Mouse (Mus musculus): ENCODE measurements around the gene Kpna7. TPM values are rescaled to one million over a fixed set of nuclear protein-coding genes. Genes with fewer than 3 reads are reported as not detected.
"Not testable (repeated sequence)": the region's sequence is repeated elsewhere in the genome, so short reads cannot be mapped to it uniquely, and the experiment has no call there.

Gene Kpna7
- polyA plus RNA-seq, 3 experiments from 2014 or later, result not detected

DNA sequence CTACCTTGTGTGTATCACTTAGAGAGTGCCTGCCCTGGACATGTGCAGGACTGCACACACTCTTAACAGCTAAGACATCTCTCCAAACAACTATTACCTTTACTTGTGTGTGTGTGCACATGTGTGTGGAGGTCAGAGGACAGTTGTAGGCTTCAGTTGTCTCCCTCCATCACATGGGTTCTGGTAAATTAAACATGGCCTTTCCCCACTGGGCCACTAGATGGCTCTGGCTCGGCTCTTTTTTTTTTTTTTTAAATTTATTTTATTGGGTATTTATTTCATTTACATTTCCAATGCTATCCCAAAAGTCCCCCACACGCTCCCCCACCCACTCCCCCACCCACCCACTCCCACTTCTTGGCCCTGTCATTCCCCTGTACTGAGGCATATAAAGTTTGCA, 67.1 kb downstream of the Kpna7 start:
- not testable (repeated sequence) for ATAC-seq

DNA sequence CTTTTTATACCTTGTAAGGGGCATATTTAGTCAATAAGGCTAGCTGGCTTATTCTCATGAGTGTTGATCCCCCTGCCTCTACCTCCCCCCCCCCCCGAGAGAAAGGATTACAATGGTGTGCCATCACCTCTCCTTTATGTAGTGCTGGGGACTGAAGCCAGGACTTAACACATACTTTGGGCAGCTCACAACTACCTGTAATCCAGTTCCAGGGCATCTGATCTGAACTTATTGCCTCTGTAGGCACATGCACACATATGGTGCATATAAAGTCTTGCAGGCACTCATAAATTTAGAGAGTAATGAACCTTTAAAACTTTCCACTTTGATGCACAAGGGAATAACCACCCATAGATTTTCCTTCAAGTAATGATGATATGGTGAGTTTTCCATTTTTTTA, 69.6 kb downstream of the Kpna7 start:
- no peak for ATAC-seq

DNA sequence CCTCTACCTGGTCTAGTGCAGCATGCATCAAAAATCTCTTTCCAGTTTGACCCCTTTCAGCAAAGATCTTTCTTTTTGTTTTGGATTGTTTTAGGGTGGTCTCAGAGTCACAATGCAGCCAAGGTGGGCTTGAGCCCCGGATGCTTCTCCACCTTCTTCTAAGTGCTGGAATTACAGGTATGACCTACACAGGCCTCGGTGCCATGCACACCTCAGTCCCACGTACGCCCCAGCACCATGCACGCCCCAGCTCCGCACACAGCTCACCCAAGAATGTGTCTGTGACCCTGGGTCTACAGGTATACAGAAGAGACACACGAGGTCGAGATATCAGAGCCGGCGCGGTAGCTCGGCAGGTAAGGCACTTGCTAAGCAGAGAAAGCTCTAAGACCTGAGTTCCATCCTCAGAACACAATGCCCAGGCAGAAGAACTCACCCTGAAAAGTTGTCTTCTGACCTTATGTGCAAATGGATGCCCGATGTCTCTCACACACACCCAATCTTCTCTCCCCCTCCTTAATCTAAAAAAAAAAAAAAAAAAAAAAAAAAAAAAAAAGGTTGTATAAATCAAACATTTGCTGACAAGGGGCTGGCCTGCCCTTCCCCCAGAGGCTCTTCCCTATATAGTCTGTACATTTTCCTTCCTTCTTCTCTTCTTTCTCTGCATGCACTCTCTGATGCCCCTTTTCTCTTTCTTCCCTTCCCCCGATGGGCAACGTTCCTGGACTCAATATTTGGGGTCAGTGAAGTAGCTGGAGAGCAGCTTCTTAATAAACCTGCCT, 74.8 kb downstream of the Kpna7 start:
- ATAC-seq, result no peak

DNA sequence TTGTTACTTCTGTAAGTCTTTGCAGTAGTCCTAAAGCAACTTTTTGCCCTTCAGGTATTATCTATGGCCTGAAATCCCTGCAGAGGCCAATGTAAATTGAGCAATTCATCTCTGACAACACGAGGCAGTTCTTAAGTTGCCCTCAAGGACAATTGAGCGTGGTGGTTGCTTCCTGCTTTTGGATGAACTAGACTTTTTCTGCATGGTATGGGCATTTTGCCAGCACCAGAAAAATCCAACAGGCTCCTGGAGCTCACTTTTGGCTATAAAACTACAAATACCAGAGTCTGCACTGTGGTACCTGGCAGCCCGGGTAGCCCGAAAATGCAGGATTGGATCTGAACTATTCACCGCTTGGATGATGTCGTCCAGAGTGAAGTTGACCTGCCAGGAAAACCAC, 78.2 kb downstream of the Kpna7 start:
- no peak for ATAC-seq

DNA sequence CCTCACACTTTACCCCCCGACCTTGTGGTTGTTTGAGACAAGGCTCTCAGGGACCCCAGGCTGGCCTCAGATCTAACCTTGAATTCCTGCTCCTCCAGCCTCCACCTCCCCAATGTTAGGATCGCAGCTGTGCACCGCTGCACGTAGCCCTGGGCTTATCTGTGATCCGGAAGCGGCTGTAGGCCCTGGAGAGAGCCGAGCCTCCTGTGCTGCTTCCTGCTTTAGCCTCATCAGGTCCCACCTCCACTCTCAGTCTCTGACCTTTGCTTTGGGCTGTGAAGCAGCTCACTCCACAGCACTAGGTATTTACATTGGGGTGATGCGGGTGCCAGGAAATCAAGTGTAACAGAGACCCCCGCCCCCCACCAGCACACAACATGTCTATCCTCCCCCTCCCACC, 79.3 kb downstream of the Kpna7 start:
- ATAC-seq, result no peak

DNA sequence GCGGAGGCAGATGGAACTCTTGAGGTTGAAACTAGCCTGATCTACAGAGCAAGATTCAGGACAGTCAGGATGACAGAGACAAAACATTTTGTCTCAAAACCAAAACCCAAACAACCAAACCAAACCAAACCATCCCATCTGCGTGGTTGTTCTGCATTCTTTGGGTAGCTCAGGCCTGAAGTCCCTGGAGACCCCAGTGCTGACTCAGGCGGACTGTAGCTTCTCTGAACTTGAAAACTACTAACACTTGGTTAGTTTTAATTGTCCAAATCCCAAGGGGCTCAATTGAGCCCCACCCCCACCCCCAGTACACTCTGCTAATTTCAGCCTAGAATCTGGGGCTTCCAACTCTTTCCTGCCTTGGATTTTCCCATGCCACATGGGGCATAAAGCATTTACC, 80.5 kb downstream of the Kpna7 start:
- no peak for ATAC-seq

DNA sequence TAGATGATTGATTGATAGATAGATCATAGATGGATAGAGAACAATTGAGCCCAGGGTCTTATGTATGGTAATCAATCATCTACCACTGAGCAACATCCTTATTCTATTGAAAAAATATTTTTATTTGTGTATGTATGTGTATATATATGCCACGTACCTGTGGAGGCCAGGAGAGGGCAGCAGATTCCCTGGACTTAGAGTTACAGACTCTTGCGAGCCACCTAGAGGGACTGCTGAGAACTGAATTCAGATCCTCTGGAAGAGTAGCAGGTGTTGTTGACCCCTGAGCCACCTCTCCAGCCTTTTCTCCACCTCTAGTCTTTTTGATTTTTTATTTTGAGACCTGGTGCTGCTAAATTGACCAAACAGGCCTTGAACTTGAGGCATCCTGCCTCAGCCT, 85.3 kb downstream of the Kpna7 start:
- no peak for ATAC-seq

DNA sequence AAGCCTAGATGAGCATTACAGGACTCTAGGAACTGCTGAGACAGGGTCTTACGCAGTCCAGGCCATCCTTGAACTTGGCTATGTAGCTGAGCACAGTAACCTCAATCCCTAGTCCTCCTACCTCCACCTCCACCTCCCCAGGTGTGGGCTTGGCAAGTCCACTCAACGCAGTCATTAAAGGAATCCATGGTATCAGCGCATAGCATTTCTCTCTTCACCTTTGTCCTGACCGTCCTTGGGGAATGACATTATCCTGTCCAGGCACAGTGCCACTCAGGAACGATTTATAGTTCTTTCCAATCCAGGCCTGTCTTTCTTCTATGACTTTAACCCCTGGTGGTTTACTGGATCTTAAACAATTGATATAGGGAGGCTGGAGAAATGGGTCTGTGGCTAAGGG, 93.3 kb downstream of the Kpna7 start:
- ATAC-seq, result no peak

DNA sequence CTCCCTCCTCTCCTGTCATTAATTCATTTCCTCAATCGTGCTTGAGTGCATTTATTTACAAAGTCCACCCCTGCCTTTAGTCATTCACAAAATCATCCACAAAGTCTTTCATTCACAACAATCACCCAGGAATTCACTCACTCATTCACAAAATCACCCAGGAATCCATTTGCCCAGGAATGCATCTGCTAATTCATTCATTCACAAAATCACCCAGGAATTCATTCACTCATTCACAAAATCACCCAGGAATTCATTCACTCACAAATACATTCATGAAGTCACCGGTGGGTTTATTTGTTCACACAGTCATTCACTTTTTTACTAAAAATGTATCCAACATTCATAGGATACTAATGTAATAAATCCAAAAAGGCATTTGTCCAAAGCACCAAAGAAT, 93.8 kb downstream of the Kpna7 start:
- no peak for ATAC-seq

DNA sequence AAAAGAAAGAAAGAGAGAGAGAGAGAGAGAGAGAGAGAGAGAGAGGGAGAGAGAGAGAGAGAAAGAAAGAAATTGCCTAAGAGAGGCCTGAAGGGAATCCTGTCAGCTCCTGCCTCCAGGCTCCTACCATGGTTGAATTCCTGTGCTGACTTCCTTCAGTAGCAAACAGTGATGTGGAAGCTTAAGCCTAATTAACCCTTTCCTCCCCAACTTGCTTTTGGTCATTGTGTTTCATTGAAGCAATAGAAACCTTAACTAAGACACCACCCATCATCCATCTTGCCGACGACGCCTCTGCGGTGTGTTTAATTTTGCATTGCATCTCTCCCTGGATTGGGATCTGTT, 94.8 kb downstream of the Kpna7 start:
- ATAC-seq, result no peak

DNA sequence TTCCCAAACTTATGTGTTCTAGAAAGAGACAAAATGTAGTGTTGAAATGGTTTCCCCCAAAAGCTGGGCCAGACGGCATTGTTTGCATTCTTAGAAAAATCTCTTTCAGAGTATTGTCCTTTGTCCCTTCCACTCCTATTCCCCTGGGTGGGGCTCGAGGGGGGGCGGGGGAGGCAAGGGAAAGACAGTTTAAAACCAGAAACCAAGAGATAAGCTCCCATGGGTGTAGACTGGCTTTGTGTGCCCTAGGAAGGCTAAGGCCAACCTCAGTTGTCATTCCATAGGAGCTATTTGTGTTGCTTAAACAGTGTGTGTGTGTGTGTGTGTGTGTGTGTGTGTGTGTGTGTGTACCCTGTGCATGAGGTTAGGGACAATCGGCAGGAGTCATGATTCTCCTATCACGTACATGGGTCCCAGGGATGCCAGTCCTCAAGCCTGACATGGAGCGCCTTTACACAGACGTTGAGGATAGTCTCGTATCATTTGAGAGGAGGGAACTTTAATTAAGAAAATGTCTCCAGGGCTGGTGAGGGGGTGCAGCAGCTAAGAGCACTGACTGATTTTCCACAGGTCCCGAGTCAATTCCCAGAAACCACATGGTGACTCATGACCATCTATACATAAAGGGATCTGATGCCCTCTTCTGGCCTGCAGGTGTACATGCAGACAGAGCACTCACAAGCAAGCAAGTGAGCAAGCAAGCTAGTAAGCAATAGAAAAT, 95.3 kb downstream of the Kpna7 start:
- no peak for ATAC-seq

DNA sequence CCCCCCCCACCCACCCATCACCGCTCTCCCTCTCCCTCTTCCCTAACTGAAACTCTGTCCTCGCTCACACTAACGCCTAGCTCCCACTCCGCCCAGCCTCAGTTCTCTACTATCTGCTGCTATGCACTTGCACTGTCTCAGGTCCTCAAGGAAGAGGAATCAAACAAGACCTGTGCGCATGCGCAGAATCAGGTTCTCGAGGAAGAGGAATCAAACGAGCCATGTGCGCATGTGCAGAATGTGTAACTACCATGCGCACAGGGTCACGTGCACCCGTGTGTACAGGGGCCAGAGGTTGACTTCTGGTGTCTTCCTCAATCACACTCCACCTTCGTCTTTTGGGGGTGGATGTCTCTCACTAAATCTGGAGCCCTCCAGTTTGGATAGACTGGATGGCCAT, 96.3 kb downstream of the Kpna7 start:
- ATAC-seq, result no peak

DNA sequence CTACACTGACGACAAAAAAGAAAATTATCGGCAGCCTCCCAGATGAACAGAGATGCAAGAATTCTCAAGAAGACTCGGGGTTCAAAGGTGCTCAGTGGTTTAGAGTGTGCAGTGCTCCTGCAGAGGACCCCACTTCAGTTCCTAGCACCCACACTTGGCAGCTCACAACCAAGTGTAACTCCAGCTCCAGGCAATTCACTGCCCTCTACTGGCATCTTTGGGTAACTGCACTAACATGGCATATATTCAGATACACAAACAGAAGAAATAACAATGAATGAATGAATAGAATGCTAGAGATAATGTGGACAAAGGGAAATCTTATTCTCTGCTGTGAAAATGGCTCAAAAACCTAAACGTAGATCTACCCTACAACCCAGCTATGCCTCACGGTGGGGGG, 99.0 kb downstream of the Kpna7 start:
- ATAC-seq, result no peak

DNA sequence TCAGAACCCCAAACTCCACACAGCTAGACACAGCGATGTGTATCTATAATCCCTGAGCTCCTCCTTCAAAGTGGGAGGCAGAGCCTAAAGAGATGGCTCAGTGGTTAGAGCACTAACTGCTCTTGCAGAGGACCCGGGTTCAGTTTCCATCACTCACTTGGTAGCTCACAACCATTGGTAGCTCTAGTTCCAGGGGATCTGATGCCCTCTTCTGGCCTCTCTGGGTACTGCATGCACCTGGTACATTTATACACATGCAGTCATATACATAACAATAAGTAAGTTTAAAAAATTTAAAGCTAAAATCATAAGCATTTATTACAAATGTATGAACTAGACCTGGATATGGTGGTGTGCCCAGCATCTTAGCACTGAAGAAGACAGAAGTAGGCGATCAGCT, 100.6 kb downstream of the Kpna7 start:
- ATAC-seq, result no peak

DNA sequence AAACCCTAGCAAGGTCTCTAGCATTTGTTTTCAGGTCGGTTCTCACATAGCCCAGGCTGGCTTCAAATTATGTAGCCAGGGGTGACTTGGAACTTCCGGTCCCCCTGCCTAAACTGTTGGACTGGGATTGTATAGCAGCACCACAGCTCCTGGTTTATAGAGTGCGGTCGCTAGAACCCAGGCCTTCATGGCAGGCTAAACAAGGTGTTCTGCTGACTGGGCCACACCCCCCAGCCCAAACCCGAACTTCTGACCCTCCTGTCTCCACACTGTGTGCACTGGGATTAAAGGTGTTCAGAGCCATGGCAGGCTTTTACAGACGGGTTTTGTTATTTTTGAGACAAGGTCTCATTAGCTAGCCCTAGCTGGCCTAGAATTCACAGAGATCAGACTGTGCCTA, 104.7 kb downstream of the Kpna7 start:
- ATAC-seq, result no peak

DNA sequence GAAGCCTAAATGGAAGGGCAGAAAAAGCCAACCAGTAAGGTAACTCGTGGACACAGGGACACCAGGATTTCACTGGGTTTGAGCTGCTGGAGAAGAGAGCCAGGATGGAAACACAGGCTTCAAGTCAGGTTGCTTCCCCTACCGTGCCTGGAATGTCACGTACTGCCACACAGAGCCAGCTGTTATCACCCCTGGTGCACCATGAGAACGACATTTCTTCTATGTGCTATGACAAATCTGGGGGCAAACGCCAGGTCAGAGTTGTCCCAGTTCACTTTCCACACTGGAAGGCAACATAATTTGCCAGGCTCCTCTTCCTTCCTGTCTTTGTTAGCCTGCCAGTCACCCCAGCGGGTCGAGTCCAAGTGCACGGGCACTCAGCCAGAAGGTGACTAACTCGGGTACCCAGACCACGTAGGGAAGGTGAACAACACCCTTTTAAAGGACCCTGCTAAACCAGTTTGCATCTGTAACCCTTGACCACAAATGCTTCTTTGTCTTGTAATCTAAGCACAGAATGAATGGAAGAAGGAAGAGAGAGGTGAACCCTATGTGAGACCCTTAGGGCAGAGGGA, 105.2 kb downstream of the Kpna7 start:
- ATAC-seq, result no peak

DNA sequence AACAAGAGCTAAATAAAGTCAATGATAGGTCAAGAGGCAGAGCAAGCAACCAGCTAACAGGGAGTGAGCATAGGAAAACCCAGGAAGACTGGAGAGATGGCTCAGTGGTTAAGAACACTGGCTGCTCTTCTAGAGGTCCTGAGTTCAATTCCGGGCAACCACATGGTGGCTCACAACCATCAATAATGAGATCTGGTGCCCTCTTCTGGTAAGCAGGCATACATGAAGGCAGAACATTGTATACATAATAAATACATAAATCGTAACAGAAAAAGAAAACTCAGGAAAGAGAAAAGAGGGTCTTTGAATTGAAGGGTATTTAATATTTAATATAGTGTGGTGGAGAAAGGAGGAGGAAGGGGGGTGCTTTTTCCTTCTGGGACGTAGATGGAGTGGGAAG, 112.6 kb downstream of the Kpna7 start:
- ATAC-seq, result no peak

DNA sequence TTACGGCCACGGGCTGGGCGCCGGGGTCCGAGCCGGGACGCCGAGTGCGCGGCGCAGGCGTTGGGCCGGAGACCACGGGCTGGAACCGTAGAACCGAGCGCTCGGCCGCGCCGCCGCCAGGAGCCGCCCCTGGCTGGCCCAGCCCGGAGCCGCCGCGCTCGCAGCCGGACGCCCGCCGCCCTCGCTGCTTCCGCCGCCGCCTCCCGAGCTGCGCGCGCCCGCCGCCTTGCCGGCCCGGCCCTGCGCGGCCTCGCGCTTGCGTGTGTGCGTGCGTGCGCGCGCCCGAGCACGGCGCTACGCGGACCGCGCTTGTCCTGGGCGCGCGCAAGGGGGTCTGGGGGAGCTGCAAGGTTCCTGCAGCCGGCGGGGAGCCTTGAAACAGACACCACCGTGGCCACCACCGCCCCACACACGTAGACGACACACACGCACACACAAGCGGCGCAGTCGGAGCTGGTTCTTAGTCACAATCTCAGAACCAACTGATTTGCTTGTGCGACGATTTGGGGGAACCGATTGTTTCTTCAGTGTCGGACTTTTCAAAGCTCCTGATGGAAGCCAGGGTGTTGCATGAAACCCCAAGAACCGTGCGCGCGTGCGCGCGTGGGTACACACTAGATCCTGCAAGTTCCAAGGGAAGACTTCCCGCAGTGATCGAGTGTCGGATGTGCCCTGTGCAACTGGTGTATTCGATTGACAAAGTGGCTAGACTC, 118.0 kb downstream of the Kpna7 start, which contains the start of gene Smurf1:
TSS of gene Smurf1 (minus strand) at position 209 of the 713 bp plus-strand sequence.
- ATAC-seq, result peak; percentile 38

DNA sequence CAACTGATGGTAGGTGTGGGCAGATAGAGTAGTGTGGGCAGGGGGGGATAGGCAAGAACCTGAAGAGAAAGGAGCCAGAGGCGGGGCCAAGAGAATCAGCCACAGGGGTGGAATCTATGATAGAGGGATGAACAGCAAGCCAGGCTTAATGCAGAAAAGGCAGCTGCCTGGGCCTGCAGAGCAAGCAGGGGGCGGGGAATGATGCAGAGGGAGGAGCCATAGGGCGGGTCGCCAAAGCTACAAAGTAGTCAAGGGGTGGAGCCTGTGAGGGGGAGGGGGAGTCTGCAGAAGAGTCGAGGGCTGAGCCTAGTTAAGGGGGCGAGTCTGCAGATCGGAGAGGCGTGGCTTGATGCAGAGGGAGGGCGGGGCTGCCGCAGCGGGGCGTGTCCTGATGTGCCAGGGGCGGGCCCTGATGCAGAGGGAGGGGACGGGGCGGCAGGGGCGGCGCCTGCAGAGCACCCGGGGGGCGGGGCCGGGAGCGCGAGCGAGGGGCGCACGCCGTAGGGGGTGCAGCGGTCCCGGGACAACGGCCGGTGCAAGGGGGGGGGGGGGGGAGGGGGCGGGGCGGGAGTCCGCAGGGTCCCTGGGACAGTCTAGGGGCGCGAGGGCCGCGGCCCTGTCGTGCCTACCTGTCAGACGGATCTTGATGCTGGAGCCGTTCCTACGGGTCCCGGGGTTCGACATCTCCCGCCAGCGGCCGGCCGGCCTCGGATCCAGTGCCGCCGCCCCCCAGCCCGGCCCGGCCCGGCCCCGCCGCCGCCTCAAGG, 118.8 kb downstream of the Kpna7 start:
- peak; percentile 68 for ATAC-seq

DNA sequence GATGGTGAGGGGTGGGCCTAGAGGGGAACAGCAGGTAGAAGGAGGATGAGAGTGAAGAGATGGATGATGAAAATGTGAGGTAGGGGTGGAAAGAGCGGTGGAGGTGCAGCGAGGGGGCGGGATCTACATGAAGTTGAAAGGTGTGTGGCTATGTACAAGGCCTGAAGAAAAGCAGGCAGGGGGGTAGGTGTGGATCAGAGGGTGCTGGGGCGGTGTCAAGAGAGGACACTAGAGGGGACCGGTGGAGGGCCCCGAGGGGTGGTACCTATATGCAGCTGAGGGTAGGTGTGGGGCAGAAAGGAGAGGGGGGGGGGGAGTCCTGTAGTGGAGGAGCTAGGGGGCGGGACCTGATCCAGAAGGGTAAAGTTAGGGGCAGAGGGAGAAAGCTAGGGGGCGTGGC, 119.4 kb downstream of the Kpna7 start:
- peak; percentile 5 for ATAC-seq

DNA sequence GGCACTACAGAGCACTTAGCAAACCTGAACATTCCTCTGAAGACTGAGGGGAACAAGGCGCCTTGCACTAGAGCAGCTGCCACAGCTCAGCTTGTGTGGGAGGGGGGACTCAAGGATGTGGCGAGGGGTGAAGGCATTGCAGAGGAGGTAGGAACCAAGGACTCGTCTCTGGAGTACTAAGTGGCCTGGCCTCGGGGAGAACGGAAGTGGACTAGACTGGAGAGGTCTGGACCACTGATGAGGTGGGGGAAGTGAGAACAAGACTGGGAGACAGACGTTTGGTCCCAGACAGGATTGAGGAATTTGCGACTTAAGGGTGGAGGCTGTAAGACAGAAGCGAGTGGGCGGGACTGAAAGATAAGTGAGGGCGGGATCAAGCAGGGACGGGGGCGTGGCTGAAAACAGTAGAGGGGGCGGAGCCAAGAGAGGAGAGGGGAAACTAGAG, 120.0 kb downstream of the Kpna7 start:
- ATAC-seq, result peak; percentile 55

DNA sequence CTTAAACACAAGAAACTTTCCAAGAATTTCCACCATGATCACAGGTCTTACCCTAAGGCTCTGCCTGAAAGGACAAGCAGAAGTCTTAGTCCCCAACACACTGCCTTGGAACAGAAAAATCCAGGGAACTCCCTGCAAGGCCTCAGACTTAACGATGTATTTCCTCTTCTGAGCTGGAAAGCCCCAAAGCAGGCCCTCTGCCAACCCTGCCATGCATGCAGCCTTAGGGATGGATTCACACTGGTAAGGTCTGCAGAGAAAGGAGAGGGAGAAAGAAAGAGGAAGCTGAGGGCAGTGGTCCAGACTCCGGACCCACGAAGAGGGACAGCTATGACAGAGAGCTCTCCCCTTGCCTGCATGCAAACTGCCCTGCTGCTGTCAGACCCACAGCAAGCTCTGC, 120.4 kb downstream of the Kpna7 start:
- ATAC-seq, result no peak

DNA sequence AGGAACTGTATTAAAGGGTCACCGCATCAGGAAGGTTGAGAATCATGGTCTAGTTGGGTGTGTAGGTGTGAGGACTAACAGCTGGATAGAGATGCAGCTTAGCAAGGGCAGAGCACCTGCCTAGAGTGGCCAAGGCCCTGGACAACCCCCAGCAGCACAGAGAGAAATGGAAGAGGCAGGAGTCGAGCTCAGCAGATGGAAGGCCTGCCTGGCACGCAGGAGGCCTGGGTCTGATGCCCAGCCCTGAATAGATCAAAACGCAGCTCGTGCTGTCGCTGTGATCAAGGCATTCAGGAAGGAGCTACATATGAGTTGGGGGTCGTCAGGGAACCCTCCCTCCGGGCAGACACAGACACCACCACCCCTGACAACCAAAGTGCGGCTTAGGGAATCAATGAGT, 125.6 kb downstream of the Kpna7 start:
- no peak for ATAC-seq
